Mouse (Mus musculus) forebrain, embryonic 13.5 days (tissue): Measurements from ENCODE around the gene Yod1. TPM values are rescaled to one million over a fixed set of nuclear protein-coding genes. Genes with fewer than 3 reads are reported as not detected.

Source experiments
- ATAC-seq: fragments of 200-750 bp; cut with Nextera tagmentation; 2 replicates; pipeline ENCODE4 v1.8.0; 2017
- H3K27ac ChIP-seq: fragments of 300-500 bp; sonication (generic); 2 replicates; pipeline ENCODE4 v1.5.1; 2015; ENCODE audit warnings: inconsistent platforms, mild to moderate bottlenecking, moderate library complexity
- H3K27me3 ChIP-seq: fragments of 300-500 bp; sonication (generic); 2 replicates; pipeline ENCODE4 v1.6.1; 2015; ENCODE audit warnings: mild to moderate bottlenecking, inconsistent platforms
- H3K36me3 ChIP-seq: fragments of 300-500 bp; sonication (generic); 2 replicates; pipeline ENCODE4 v1.6.1; 2015; ENCODE audit warnings: mild to moderate bottlenecking, inconsistent platforms; ENCODE audit not compliant: poor library complexity, severe bottlenecking
- H3K4me1 ChIP-seq: fragments of 300-500 bp; sonication (generic); 2 replicates; pipeline ENCODE4 v1.6.1; 2015; ENCODE audit warnings: inconsistent platforms
- H3K4me2 ChIP-seq: fragments of 300-500 bp; sonication (generic); 2 replicates; pipeline ENCODE4 v1.6.1; 2015; ENCODE audit warnings: inconsistent platforms, mild to moderate bottlenecking, moderate library complexity
- H3K4me3 ChIP-seq: fragments of 300-500 bp; sonication (generic); 2 replicates; pipeline ENCODE4 v1.5.1; 2015; ENCODE audit warnings: mild to moderate bottlenecking, inconsistent platforms
- H3K9ac ChIP-seq: fragments of 300-500 bp; sonication (generic); 2 replicates; pipeline ENCODE4 v1.6.1; 2015; ENCODE audit warnings: mild to moderate bottlenecking, inconsistent platforms
- H3K9me3 ChIP-seq: fragments of 300-500 bp; sonication (generic); replicated peaks from 2 replicates; pipeline ENCODE4 v1.6.1; 2016; ENCODE audit warnings: inconsistent platforms
- WGBS: fragments of 180-500 bp; shearing (Covaris S2); methylation state at CpG from one replicate; pipeline ENCODE4 v1.1.7; 2015; 5-methylcytosine and 5-hydroxymethylcytosine counted together
- polyA plus RNA-seq: library from polyadenylated mRNA; unstranded; fragments of >200 nt; fragmentation: Nextera tagmentation; extraction: Ambion mirVana; gene quantifications from 2 replicates; pipeline ENCODE4 v1.2.1, GENCODE M21; 2015

Yod1 gene
- polyA plus RNA-seq, 1 experiment from 2014 or later: 21.4 TPM

- Histone ChIP-seq H3K27me3 (no peaks in the 10 kb centered on the region), H3K36me3 (peaks cover 10% of the 10 kb centered on the region; the same call in 1 of the 2 replicates), H3K9ac (peak within 1 kb of the TSS; percentile 96), H3K4me3 (peak within 1 kb of the TSS; percentile 87), H3K4me2 (peak within 1 kb of the TSS; percentile 86), H3K9me3 (no peaks in the 10 kb centered on the region), H3K4me1 (peaks cover 18% of the 10 kb centered on the region), H3K27ac (peak within 1 kb of the TSS; percentile 78)
- ATAC-seq: peak; percentile 92
- under 1% methylated on average over 35 of the region's 38 CpGs for WGBS
These were observed 1.4 kb upstream of the Yod1 start, which contains the start of gene Gm29427 for GRCm38 (mm10) chr1:130715561-130716217. Gm29427 (minus strand) TSS chr1:130715799.

GRCm38 (mm10) chr1:130716218-130716512, 962 bp upstream of the Yod1 start:
- WGBS: 0% methylated on average over 3 of the region's 3 CpGs
- Histone ChIP-seq H3K27me3 (no peaks in the 10 kb centered on the region), H3K4me3 (peak overlapping the region; percentile 87), H3K4me2 (peak overlapping the region; percentile 86), H3K36me3 (peaks cover 9% of the 10 kb centered on the region; the same call in 1 of the 2 replicates), H3K27ac (peak overlapping the region; percentile 78), H3K9me3 (no peaks in the 10 kb centered on the region), H3K9ac (peak overlapping the region; percentile 96), H3K4me1 (peaks cover 18% of the 10 kb centered on the region)
- no peak; the same call in none of the 2 replicates for ATAC-seq

GRCm38 (mm10) chr1:130716513-130717290, 425 bp upstream of the Yod1 start:
- peaks cover 9% of the 10 kb centered on the region; the same call in 1 of the 2 replicates for H3K36me3 ChIP-seq
- no peaks in the 10 kb centered on the region for H3K27me3 ChIP-seq
- H3K4me3 ChIP-seq: peak overlapping the region; percentile 87
- ATAC-seq: peak; percentile 3
- peaks cover 18% of the 10 kb centered on the region for H3K4me1 ChIP-seq
- WGBS: under 1% methylated on average over 42 of the region's 42 CpGs
- H3K27ac ChIP-seq: peak overlapping the region; percentile 78
- no peaks in the 10 kb centered on the region for H3K9me3 ChIP-seq
- H3K9ac ChIP-seq: peak overlapping the region; percentile 96
- H3K4me2 ChIP-seq: peak overlapping the region; percentile 86

GRCm38 (mm10) chr1:130724206-130724605, 7.1 kb downstream of the Yod1 start:
- no peaks in the 10 kb centered on the region for H3K27me3 ChIP-seq
- no peak overlapping the region for H3K4me2 ChIP-seq
- H3K36me3 ChIP-seq: peaks cover 3% of the 10 kb centered on the region; the same call in 1 of the 2 replicates
- no peak overlapping the region for H3K27ac ChIP-seq
- no peak overlapping the region for H3K9ac ChIP-seq
- H3K4me1 ChIP-seq: peaks cover 3% of the 10 kb centered on the region
- H3K4me3 ChIP-seq: no peak overlapping the region
- 95% methylated on average over 5 of the region's 5 CpGs for WGBS
- no peaks in the 10 kb centered on the region for H3K9me3 ChIP-seq
- ATAC-seq: no peak

- Histone ChIP-seq H3K9ac (no peak overlapping the region), H3K36me3 (no peaks in the 10 kb centered on the region), H3K9me3 (no peaks in the 10 kb centered on the region), H3K27me3 (no peaks in the 10 kb centered on the region), H3K4me1 (peaks cover 1% of the 10 kb centered on the region; the same call in 1 of the 2 replicates), H3K4me3 (no peak overlapping the region), H3K4me2 (no peak overlapping the region), H3K27ac (no peak overlapping the region)
- ATAC-seq: no peak
- WGBS: 71% methylated on average over 2 of the region's 2 CpGs
These were observed 9.3 kb downstream of the Yod1 start for GRCm38 (mm10) chr1:130726396-130726795.

- Histone ChIP-seq H3K27me3 (no peaks in the 10 kb centered on the region), H3K9ac (no peak overlapping the region), H3K4me3 (no peak overlapping the region), H3K27ac (no peak overlapping the region), H3K4me1 (peaks cover 5% of the 10 kb centered on the region), H3K4me2 (no peak overlapping the region), H3K36me3 (no peaks in the 10 kb centered on the region), H3K9me3 (no peaks in the 10 kb centered on the region)
- no peak for ATAC-seq
- 83% methylated on average over 1 of the region's 1 CpGs for WGBS
These were observed 10.9 kb downstream of the Yod1 start for GRCm38 (mm10) chr1:130728070-130728469.

- no peak overlapping the region for H3K27ac ChIP-seq
- H3K36me3 ChIP-seq: no peaks in the 10 kb centered on the region
- no peak overlapping the region for H3K4me3 ChIP-seq
- H3K4me2 ChIP-seq: no peak overlapping the region
- 93% methylated on average over 3 of the region's 3 CpGs for WGBS
- H3K9me3 ChIP-seq: no peaks in the 10 kb centered on the region
- ATAC-seq: no peak
- no peak overlapping the region for H3K9ac ChIP-seq
- H3K27me3 ChIP-seq: no peaks in the 10 kb centered on the region
- H3K4me1 ChIP-seq: peaks cover 5% of the 10 kb centered on the region
These were observed 11.6 kb downstream of the Yod1 start for GRCm38 (mm10) chr1:130728708-130729107.

GRCm38 (mm10) chr1:130729153-130729552, 12.0 kb downstream of the Yod1 start, which contains the start of gene Pfkfb2:
Pfkfb2 (minus strand) TSS chr1:130729253.
- ATAC-seq: no peak
- 89% methylated on average over 2 of the region's 2 CpGs for WGBS

GRCm38 (mm10) chr1:130731741-130732337, 14.7 kb downstream of the Yod1 start, which contains the start of gene AA986860:
AA986860 (plus strand) TSS chr1:130731976.
- no peaks in the 10 kb centered on the region for H3K36me3 ChIP-seq
- H3K4me2 ChIP-seq: 0 out of 2 replicates have a peak within 1 kb of the TSS, but pooled peaks have one; percentile 14
- 6% methylated on average over 10 of the region's 10 CpGs for WGBS
- H3K27ac ChIP-seq: no peak within 1 kb of the TSS
- H3K4me3 ChIP-seq: no peak within 1 kb of the TSS
- H3K27me3 ChIP-seq: no peaks in the 10 kb centered on the region
- H3K9me3 ChIP-seq: no peaks in the 10 kb centered on the region
- peaks cover 8% of the 10 kb centered on the region for H3K4me1 ChIP-seq
- no peak within 1 kb of the TSS for H3K9ac ChIP-seq
- peak; percentile 36; the same call in 1 of the 2 replicates for ATAC-seq

More at GRCm38 (mm10) chr1:130729153-130729552, 12.0 kb downstream of the Yod1 start, which contains the start of gene Pfkfb2:
- no peaks in the 10 kb centered on the region for H3K9me3 ChIP-seq
- no peak within 1 kb of the TSS for H3K4me3 ChIP-seq
- no peak within 1 kb of the TSS for H3K9ac ChIP-seq
- H3K4me2 ChIP-seq: no peak within 1 kb of the TSS
- no peaks in the 10 kb centered on the region for H3K27me3 ChIP-seq
- H3K36me3 ChIP-seq: no peaks in the 10 kb centered on the region
- H3K27ac ChIP-seq: no peak within 1 kb of the TSS
- H3K4me1 ChIP-seq: peaks cover 5% of the 10 kb centered on the region

- Histone ChIP-seq H3K4me2 (no peak overlapping the region), H3K4me1 (peaks cover 8% of the 10 kb centered on the region), H3K27me3 (no peaks in the 10 kb centered on the region), H3K27ac (no peak overlapping the region), H3K9me3 (no peaks in the 10 kb centered on the region), H3K9ac (no peak overlapping the region), H3K4me3 (no peak overlapping the region), H3K36me3 (no peaks in the 10 kb centered on the region)
- 90% methylated on average over 13 of the region's 13 CpGs for WGBS
- ATAC-seq: no peak
These were observed 15.9 kb downstream of the Yod1 start for GRCm38 (mm10) chr1:130732706-130733658.

- no peaks in the 10 kb centered on the region for H3K36me3 ChIP-seq
- no peak for ATAC-seq
- H3K4me1 ChIP-seq: peaks cover 8% of the 10 kb centered on the region
- no peak overlapping the region for H3K4me2 ChIP-seq
- H3K27me3 ChIP-seq: no peaks in the 10 kb centered on the region
- H3K9me3 ChIP-seq: no peaks in the 10 kb centered on the region
- H3K27ac ChIP-seq: no peak overlapping the region
- WGBS: 99% methylated on average over 4 of the region's 4 CpGs
- H3K9ac ChIP-seq: no peak overlapping the region
- H3K4me3 ChIP-seq: no peak overlapping the region
These were observed 16.5 kb downstream of the Yod1 start for GRCm38 (mm10) chr1:130733671-130734070.
